Mouse (Mus musculus) CH12.LX (cell line): Measurements from ENCODE around the gene Vav1. TPM values are rescaled to one million over a fixed set of nuclear protein-coding genes. Genes with fewer than 3 reads are reported as not detected.
A peak's percentile ranks its signal among the peaks of the same experiment; 100 is the strongest.

Source experiments
- DNase-seq: peaks from one replicate; pipeline ENCODE4 v3.0.0-alpha.2; 2013; ENCODE audit errors: extremely low read depth
- H3K27ac ChIP-seq: 2 replicates; pipeline ENCODE4 v1.5.1; 2012; ENCODE audit warnings: low read depth, mild to moderate bottlenecking, control low read depth, moderate library complexity; ENCODE audit not compliant: insufficient read depth
- H3K27me3 ChIP-seq: replicated peaks from 2 replicates; pipeline ENCODE3; 2012; ENCODE audit warnings: inconsistent platforms
- H3K36me3 ChIP-seq, 2 experiments: replicated peaks in 1 of 2; 2 replicates each; pipeline versions ENCODE3 to v1.6.1; 2012; ENCODE audit warnings: inconsistent platforms in 1 of 2, low read length in 1 of 2, mild to moderate bottlenecking in 1 of 2, mixed read lengths in 1 of 2, moderate library complexity in 1 of 2; ENCODE audit not compliant: control insufficient read depth in 1 of 2, insufficient read depth in 1 of 2
- H3K4me1 ChIP-seq, 2 experiments: 2 replicates each; pipeline ENCODE4 v1.6.1; 2012; ENCODE audit warnings: inconsistent platforms in 1 of 2, moderate library complexity in 1 of 2; ENCODE audit not compliant: insufficient read depth in 2 of 2, control insufficient read depth in 1 of 2
- H3K4me2 ChIP-seq: 2 replicates; pipeline ENCODE4 v1.6.1; 2012; ENCODE audit warnings: low read depth, mild to moderate bottlenecking, control low read depth; ENCODE audit not compliant: poor library complexity, insufficient read depth, severe bottlenecking
- H3K4me3 ChIP-seq, 3 experiments: fragments of 150-350 bp in 1 of 3; sonication (generic) in 1 of 3; replicated peaks in 1 of 3; 2 replicates each; pipeline versions ENCODE3 to v1.5.1; 2011 to 2012; ENCODE audit warnings: low read depth in 2 of 3, low read length in 2 of 3, mild to moderate bottlenecking in 2 of 3, moderate library complexity in 2 of 3, control low read depth in 1 of 3, improper control_type of control experiment in 1 of 3, inconsistent platforms in 1 of 3, mixed read lengths in 1 of 3; ENCODE audit not compliant: poor library complexity in 1 of 3
- H3K79me2 ChIP-seq: replicated peaks from 2 replicates; pipeline ENCODE4 v1.6.1; 2012; ENCODE audit warnings: mild to moderate bottlenecking, moderate library complexity; ENCODE audit not compliant: control insufficient read depth, poor library complexity, insufficient read depth, severe bottlenecking; ENCODE audit errors: extremely low read depth
- H3K9ac ChIP-seq: 2 replicates; pipeline ENCODE4 v1.6.1; 2012; ENCODE audit warnings: low read depth, mild to moderate bottlenecking, control low read depth, moderate library complexity; ENCODE audit not compliant: insufficient read depth
- H3K9me3 ChIP-seq: replicated peaks from 2 replicates; pipeline ENCODE3; 2012; ENCODE audit warnings: low read length, inconsistent platforms, mixed read lengths
- CHD1 ChIP-seq: IDR thresholded peaks from 2 replicates; pipeline ENCODE4 v1.6.1; 2012; ENCODE audit warnings: low read depth, low read length, improper control_type of control experiment, inconsistent platforms
- CHD2 ChIP-seq: IDR thresholded peaks from 2 replicates; pipeline ENCODE4 v1.6.1; 2011; ENCODE audit warnings: low read length, improper control_type of control experiment
- ELF1 ChIP-seq: IDR thresholded peaks from 2 replicates; pipeline ENCODE4 v1.6.1; 2014; ENCODE audit warnings: low read depth, mild to moderate bottlenecking, inconsistent platforms, low read length, improper control_type of control experiment
- EP300 ChIP-seq: IDR thresholded peaks from 2 replicates; pipeline ENCODE4 v1.6.1; 2011; ENCODE audit warnings: low read length, improper control_type of control experiment
- GABPA ChIP-seq: IDR thresholded peaks from 2 replicates; pipeline ENCODE4 v1.6.1; 2012; ENCODE audit warnings: low read depth, low read length, improper control_type of control experiment, inconsistent platforms; ENCODE audit not compliant: insufficient replicate concordance
- HCFC1 ChIP-seq: IDR thresholded peaks from 2 replicates; pipeline ENCODE4 v1.6.1; 2012; ENCODE audit warnings: low read depth, mild to moderate bottlenecking, inconsistent platforms, low read length, improper control_type of control experiment
- KAT2A ChIP-seq: IDR thresholded peaks from 2 replicates; pipeline ENCODE4 v1.6.1; 2012; ENCODE audit warnings: low read length, improper control_type of control experiment, inconsistent platforms; ENCODE audit not compliant: insufficient replicate concordance
- MAZ ChIP-seq: IDR thresholded peaks from 2 replicates; pipeline ENCODE4 v1.6.1; 2012; ENCODE audit warnings: low read depth, mild to moderate bottlenecking, inconsistent platforms, low read length, improper control_type of control experiment, moderate library complexity
- MEF2A ChIP-seq: IDR thresholded peaks from 2 replicates; pipeline ENCODE4 v1.6.1; 2014; ENCODE audit warnings: low read depth, mild to moderate bottlenecking, inconsistent platforms, low read length, improper control_type of control experiment, borderline replicate concordance
- PAX5 ChIP-seq: IDR thresholded peaks from 2 replicates; pipeline ENCODE4 v1.6.1; 2012; ENCODE audit warnings: low read length, inconsistent platforms, mixed read lengths
- RAD21 ChIP-seq: IDR thresholded peaks from 2 replicates; pipeline ENCODE4 v1.6.1; 2011; ENCODE audit warnings: low read depth, mild to moderate bottlenecking, low read length, improper control_type of control experiment, moderate library complexity
- RCOR1 ChIP-seq: conservative IDR thresholded peaks from 2 replicates; pipeline ENCODE4 v1.6.1; 2012; ENCODE audit warnings: low read depth, mild to moderate bottlenecking, inconsistent platforms, low read length, improper control_type of control experiment
- SIN3A ChIP-seq: IDR thresholded peaks from 2 replicates; pipeline ENCODE4 v1.6.1; 2012; ENCODE audit warnings: low read length, improper control_type of control experiment, inconsistent platforms
- SMC3 ChIP-seq: IDR thresholded peaks from 2 replicates; pipeline ENCODE4 v1.6.1; 2011; ENCODE audit warnings: low read depth, low read length, improper control_type of control experiment
- TBP ChIP-seq: conservative IDR thresholded peaks from 2 replicates; pipeline ENCODE4 v1.6.1; 2011; ENCODE audit warnings: low read depth, low read length, improper control_type of control experiment
- TCF12 ChIP-seq: IDR thresholded peaks from 2 replicates; pipeline ENCODE4 v1.6.1; 2014; ENCODE audit warnings: low read depth, mild to moderate bottlenecking, inconsistent platforms, low read length, improper control_type of control experiment
- USF1 ChIP-seq: IDR thresholded peaks from 2 replicates; pipeline ENCODE4 v1.6.1; 2014; ENCODE audit warnings: low read depth, mild to moderate bottlenecking, inconsistent platforms, low read length, improper control_type of control experiment
- USF2 ChIP-seq: conservative IDR thresholded peaks from 2 replicates; pipeline ENCODE4 v1.6.1; 2011; ENCODE audit warnings: low read depth, low read length, improper control_type of control experiment
- ZC3H11A ChIP-seq: IDR thresholded peaks from 2 replicates; pipeline ENCODE4 v1.6.1; 2012; ENCODE audit warnings: low read depth, mild to moderate bottlenecking, inconsistent platforms, low read length, improper control_type of control experiment
- ZKSCAN1 ChIP-seq: IDR thresholded peaks from 2 replicates; pipeline ENCODE4 v1.6.1; 2012; ENCODE audit warnings: low read depth, inconsistent platforms, low read length, improper control_type of control experiment, borderline replicate concordance
- ZMIZ1 ChIP-seq: IDR thresholded peaks from 2 replicates; pipeline ENCODE4 v1.6.1; 2012; ENCODE audit warnings: low read depth, mild to moderate bottlenecking, inconsistent platforms, low read length, improper control_type of control experiment
- dilution Hi-C: fragments of 300-500 bp; cut with MboI; formaldehyde crosslinking; loops from 2 replicates; pipeline ENCODE4 v1.14.3; 2020; ENCODE audit warnings: low sequenced_read_pairs; ENCODE audit not compliant: extremely low pct_unique_long_range_greater_than_20kb, extremely low pct_ligation_motif_present
- in situ Hi-C: fragments of 300-500 bp; cut with MboI; formaldehyde crosslinking; loops from 3 replicates; pipeline ENCODE4 v1.14.3; 2019; ENCODE audit warnings: low sequenced_read_pairs, low pct_ligation_motif_present, low pct_unique_long_range_greater_than_20kb, mixed read lengths
- polyA plus RNA-seq: library from polyadenylated mRNA; unstranded; fragments of >175 nt; gene quantifications from 2 replicates; pipeline ENCODE4 v1.2.1, GENCODE M21; 2012; ENCODE audit warnings: low read depth; ENCODE audit not compliant: insufficient read length
- total RNA-seq, 2 experiments: library from RNA; depleted of rRNA; stranded (reverse); fragments of 300-350 nt in 1 of 2; fragments of >200 nt in 1 of 2; gene quantifications; 2 replicates each; pipeline ENCODE4 v1.2.3; 2012 to 2014

Gene Vav1
- total and polyA plus RNA-seq, 3 experiments: 60.3 to 90.9 (median 84.3) TPM

DNA sequence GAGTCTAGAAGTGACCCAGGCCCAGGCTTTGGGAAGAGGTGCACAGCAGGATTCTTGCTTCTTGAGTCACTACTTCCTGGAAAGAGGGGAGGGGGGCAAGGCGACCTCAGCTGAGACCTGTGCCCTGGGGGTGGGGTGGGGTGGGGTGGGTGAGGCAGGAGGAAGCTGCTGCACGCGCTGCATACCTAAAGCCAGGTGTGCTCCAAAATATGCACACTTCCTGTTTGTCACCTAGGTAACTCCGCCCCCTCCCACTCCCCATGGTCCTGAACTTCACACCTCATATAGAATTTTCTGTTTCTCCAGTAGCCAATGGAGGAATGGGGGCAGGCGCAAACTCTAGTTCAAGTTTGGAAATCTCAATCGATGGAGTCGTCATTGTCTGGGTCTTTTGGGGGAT is 5.1 kb upstream of the Vav1 start:
- H3K4me2 ChIP-seq: no peak overlapping the region
- H3K27ac ChIP-seq: no peak overlapping the region
- H3K79me2 ChIP-seq: no peaks in the 10 kb centered on the region
- in situ Hi-C loops: no loop called here
- dilution Hi-C loops: no loop called here
- no peaks in the 10 kb centered on the region for H3K9me3 ChIP-seq
- H3K4me1 ChIP-seq: peaks cover 11 to 32% of the 10 kb centered on the region in 2 experiments; a peak in 3 of 4 replicates
- no peak for DNase-seq
- no peak overlapping the region for H3K4me3 ChIP-seq
- no peaks in the 10 kb centered on the region for H3K36me3 ChIP-seq
- no peak overlapping the region for H3K9ac ChIP-seq
- TF ChIP-seq GABPA: no peak
- TF ChIP-seq PAX5: no peak
- no peak for TF ChIP-seq SMC3
- no peak for TF ChIP-seq CHD1
- TF ChIP-seq MAZ: no peak
- TF ChIP-seq SIN3A: no peak
- TF ChIP-seq RAD21: no peak
- TF ChIP-seq RCOR1: no peak
- no peak for TF ChIP-seq EP300
- TF ChIP-seq TBP: no peak
- H3K27me3 ChIP-seq: peaks cover 3% of the 10 kb centered on the region

DNA sequence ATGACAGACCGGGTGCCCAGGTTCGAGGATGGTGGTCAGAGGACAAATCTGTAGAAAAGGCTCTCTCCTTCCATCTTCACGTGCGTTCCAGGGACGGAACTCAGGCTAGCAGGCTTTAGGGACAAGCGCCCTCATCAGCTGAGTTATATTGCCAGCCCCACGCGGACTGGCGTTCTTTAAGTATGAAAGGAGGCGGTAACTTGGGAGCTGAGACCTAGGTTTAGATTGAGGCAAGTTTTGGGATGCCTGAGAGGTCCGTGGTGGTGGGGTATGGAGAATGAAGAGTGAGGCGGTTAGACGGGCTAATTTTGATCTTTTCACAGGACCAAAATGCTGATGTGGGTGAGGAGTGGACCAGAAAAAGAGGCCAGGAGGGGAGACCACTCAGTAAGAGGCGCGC is 4.2 kb upstream of the Vav1 start:
- dilution Hi-C loops: no loop called here
- in situ Hi-C loops: no loop called here
- Histone ChIP-seq H3K36me3 (no peaks in the 10 kb centered on the region), H3K9ac (peak overlapping the region; percentile 24; the same call in 1 of the 2 replicates), H3K79me2 (no peaks in the 10 kb centered on the region), H3K4me2 (peak overlapping the region; percentile 87), H3K4me1 (peaks cover 11 to 32% of the 10 kb centered on the region in 2 experiments; a peak in 3 of 4 replicates), H3K27ac (no peak overlapping the region), H3K9me3 (no peaks in the 10 kb centered on the region), H3K27me3 (peaks cover 3% of the 10 kb centered on the region), H3K4me3 (peak overlapping the region; percentile 61 to 69 (median 62))
- TF ChIP-seq USF1: no peak
- no peak for TF ChIP-seq HCFC1
- no peak; the same call in 1 of the 2 replicates for TF ChIP-seq TCF12
- no peak for TF ChIP-seq CHD1
- no peak for TF ChIP-seq RAD21
- no peak for TF ChIP-seq USF2
- no peak for TF ChIP-seq ELF1
- TF ChIP-seq GABPA: no peak
- no peak for TF ChIP-seq ZC3H11A
- no peak for TF ChIP-seq KAT2A
- TF ChIP-seq ZKSCAN1: no peak
- TF ChIP-seq ZMIZ1: no peak
- no peak for TF ChIP-seq CHD2
- no peak for TF ChIP-seq MEF2A
- TF ChIP-seq TBP: no peak
- DNase-seq: no peak
